Mouse (Mus musculus) frontal cortex, postnatal 36 days (tissue): Measurements from ENCODE around the gene Hyal2.

Experiments used
- DNase-seq, 2 experiments: peaks; one replicate each; pipeline ENCODE4 v3.0.0; 2022; ENCODE audit warnings: low spot score in 2 of 2

Hyal2 gene

GRCm38 (mm10) chr9:107567702-107568319 lies at the start of gene Hyal2:
Gene Hyal2, plus strand, starts transcription at chr9:107567945.
- no peak for DNase-seq

- DNase-seq = no peak
Observed at GRCm38 (mm10) chr9:107520331-107520730, 47.4 kb upstream of the Hyal2 start.

GRCm38 (mm10) chr9:107521190-107521589 lies 46.6 kb upstream of the Hyal2 start:
- DNase-seq = no peak

GRCm38 (mm10) chr9:107521711-107522399 lies 45.9 kb upstream of the Hyal2 start:
- no peak for DNase-seq

- DNase-seq = no peak
Observed at GRCm38 (mm10) chr9:107522400-107522711, 45.4 kb upstream of the Hyal2 start.

GRCm38 (mm10) chr9:107526198-107527026 lies 41.3 kb upstream of the Hyal2 start:
- peak; percentile 70 to 77 for DNase-seq

- DNase-seq = peak; percentile 92 to 96
Observed at GRCm38 (mm10) chr9:107533791-107534407, 33.8 kb upstream of the Hyal2 start, which contains the start of gene Tmem115. Gene Tmem115, plus strand, starts transcription at chr9:107533945.

GRCm38 (mm10) chr9:107534408-107535202 lies 33.1 kb upstream of the Hyal2 start:
- DNase-seq = no peak

GRCm38 (mm10) chr9:107538231-107538630 lies 29.5 kb upstream of the Hyal2 start:
- DNase-seq = no peak

GRCm38 (mm10) chr9:107538711-107539110 lies 29.0 kb upstream of the Hyal2 start:
- DNase-seq = no peak

- no peak for DNase-seq
Observed at GRCm38 (mm10) chr9:107539940-107540339, 27.8 kb upstream of the Hyal2 start.

GRCm38 (mm10) chr9:107540420-107540819 lies 27.3 kb upstream of the Hyal2 start:
- no peak for DNase-seq

GRCm38 (mm10) chr9:107541005-107541404 lies 26.7 kb upstream of the Hyal2 start:
- no peak for DNase-seq

- peak; percentile 95 to 97 for DNase-seq
Observed at GRCm38 (mm10) chr9:107541474-107542351, 26.0 kb upstream of the Hyal2 start, which contains the start of the genes Cyb561d2 and Nprl2. Gene Cyb561d2, minus strand, starts transcription at chr9:107542193. Gene Nprl2, plus strand, starts transcription at chr9:107542226.

- no peak for DNase-seq
Observed at GRCm38 (mm10) chr9:107542352-107542686, 25.4 kb upstream of the Hyal2 start.

GRCm38 (mm10) chr9:107542721-107543120 lies 25.0 kb upstream of the Hyal2 start:
- DNase-seq = no peak

- no peak for DNase-seq
Observed at GRCm38 (mm10) chr9:107543299-107543698, 24.4 kb upstream of the Hyal2 start.

- DNase-seq = no peak
Observed at GRCm38 (mm10) chr9:107544196-107544700, 23.5 kb upstream of the Hyal2 start.

GRCm38 (mm10) chr9:107544729-107545128 lies 23.0 kb upstream of the Hyal2 start:
- no peak for DNase-seq

- DNase-seq = no peak
Observed at GRCm38 (mm10) chr9:107545199-107545598, 22.5 kb upstream of the Hyal2 start.
